Mouse (Mus musculus) midbrain, postnatal 0 days (tissue): Measurements from ENCODE around the gene Gpr141. TPM values are rescaled to one million over a fixed set of nuclear protein-coding genes. Genes with fewer than 3 reads are reported as not detected.

Experiments used
- ATAC-seq: fragments of 200-750 bp; cut with Nextera tagmentation; 2 replicates; pipeline ENCODE4 v1.8.0; 2017; ENCODE audit warnings: moderate number of reproducible peaks, mild to moderate bottlenecking, moderate TSS enrichment, moderate library complexity; ENCODE audit not compliant: low FRiP score
- DNase-seq: peaks from one replicate; pipeline ENCODE4 v3.0.0-alpha.2; 2015; ENCODE audit warnings: low spot score
- H3K27ac ChIP-seq: fragments of 300-500 bp; sonication (generic); 2 replicates; pipeline ENCODE4 v1.5.1; 2014; ENCODE audit warnings: low read depth, mild to moderate bottlenecking, low read length, mixed read lengths
- H3K27me3 ChIP-seq: fragments of 300-500 bp; sonication (generic); 2 replicates; pipeline ENCODE4 v1.6.1; 2014; ENCODE audit warnings: low read length, control low read depth, mixed read lengths; ENCODE audit not compliant: insufficient read depth
- H3K36me3 ChIP-seq: fragments of 300-500 bp; sonication (generic); 2 replicates; pipeline ENCODE4 v1.6.1; 2014; ENCODE audit warnings: low read length, control low read depth, mixed read lengths; ENCODE audit not compliant: insufficient read depth
- H3K4me1 ChIP-seq: fragments of 300-500 bp; sonication (generic); 2 replicates; pipeline ENCODE4 v1.6.1; 2014; ENCODE audit warnings: mild to moderate bottlenecking, control low read depth, antibody characterized with exemption, low read length, mixed read lengths; ENCODE audit not compliant: insufficient read depth
- H3K4me2 ChIP-seq: fragments of 300-500 bp; sonication (generic); 2 replicates; pipeline ENCODE4 v1.6.1; 2014; ENCODE audit warnings: low read depth, mild to moderate bottlenecking, low read length, mixed read lengths; ENCODE audit not compliant: poor library complexity, severe bottlenecking
- H3K4me3 ChIP-seq: fragments of 300-500 bp; sonication (generic); 2 replicates; pipeline ENCODE4 v1.5.1; 2014; ENCODE audit warnings: low read depth, mild to moderate bottlenecking, low read length, moderate library complexity
- H3K9ac ChIP-seq: fragments of 300-500 bp; sonication (generic); replicated peaks from 2 replicates; pipeline ENCODE4 v1.6.1; 2014; ENCODE audit warnings: mild to moderate bottlenecking, low read length, moderate library complexity, mixed read lengths; ENCODE audit not compliant: poor library complexity, severe bottlenecking
- H3K9me3 ChIP-seq: fragments of 300-500 bp; sonication (generic); 2 replicates; pipeline ENCODE4 v1.6.1; 2016; ENCODE audit warnings: low read length, control low read depth
- CTCF ChIP-seq: IDR thresholded peaks from 2 replicates; pipeline ENCODE4 v1.5.1; 2016; ENCODE audit warnings: antibody characterized with exemption, mild to moderate bottlenecking
- WGBS: fragments of 180-500 bp; shearing (Covaris S2); extraction: QIAGEN DNeasy Blood & Tissue Kit; methylation state at CpG from one replicate; pipeline ENCODE4 v1.1.7; 2014; 5-methylcytosine and 5-hydroxymethylcytosine counted together
- polyA plus RNA-seq: library from polyadenylated mRNA; unstranded; fragments of >200 nt; fragmentation: Nextera tagmentation; extraction: Ambion mirVana; gene quantifications from 2 replicates; pipeline ENCODE4 v1.2.1, GENCODE M21; 2015
- total RNA-seq: library from RNA; depleted of rRNA; stranded (reverse); fragments of >200 nt; gene quantifications from 2 replicates; pipeline ENCODE4 v1.2.3, GENCODE M21; 2014

Gene Gpr141
- total and polyA plus RNA-seq, 2 experiments from 2014 or later, result 0.10 to 5.3 TPM

GRCm38 (mm10) chr13:19767202-19767601, 56.9 kb downstream of the Gpr141 start:
- 83% methylated on average over 2 of the region's 2 CpGs for WGBS

DNA sequence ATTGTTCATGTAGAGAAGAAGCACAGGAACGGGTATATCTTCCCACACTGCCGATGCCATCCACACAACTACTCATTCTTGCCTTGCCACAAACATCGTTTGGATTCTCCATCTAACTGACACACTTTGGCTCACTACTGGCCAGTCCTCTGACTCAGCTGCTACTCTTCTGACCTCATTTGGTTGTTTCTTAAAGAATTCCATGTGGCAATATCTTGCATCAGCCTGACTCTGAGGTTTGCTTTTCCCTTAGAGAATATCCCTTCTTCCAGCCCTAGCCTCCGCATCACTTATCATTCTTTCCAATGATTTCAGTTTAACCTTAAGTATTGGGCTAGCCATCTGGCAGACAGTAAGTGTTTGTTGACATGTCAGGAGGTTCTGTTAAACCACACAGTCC, 59.8 kb downstream of the Gpr141 start:
- 93% methylated on average over 4 of the region's 4 CpGs for WGBS
- ATAC-seq (no peak), DNase-seq (no peak)
- H3K36me3 ChIP-seq, result no peaks in the 10 kb centered on the region
- no peak overlapping the region for H3K4me3 ChIP-seq
- TF ChIP-seq CTCF, result no peak
- H3K9me3 ChIP-seq, result no peaks in the 10 kb centered on the region
- no peaks in the 10 kb centered on the region for H3K4me1 ChIP-seq
- no peaks in the 10 kb centered on the region for H3K27me3 ChIP-seq
- no peak overlapping the region for H3K27ac ChIP-seq
- no peak overlapping the region for H3K4me2 ChIP-seq
- no peak overlapping the region for H3K9ac ChIP-seq

More at GRCm38 (mm10) chr13:19767202-19767601, 56.9 kb downstream of the Gpr141 start:
- Histone ChIP-seq H3K27me3 (no peaks in the 10 kb centered on the region), H3K4me3 (no peak overlapping the region), H3K4me2 (no peak overlapping the region), H3K9me3 (no peaks in the 10 kb centered on the region), H3K27ac (no peak overlapping the region), H3K9ac (no peak overlapping the region), H3K4me1 (no peaks in the 10 kb centered on the region), H3K36me3 (no peaks in the 10 kb centered on the region)
- DNase-seq (no peak), ATAC-seq (no peak)
- no peak for TF ChIP-seq CTCF

GRCm38 (mm10) chr13:19763211-19763610, 60.8 kb downstream of the Gpr141 start:
- 90% methylated on average over 1 of the region's 1 CpGs for WGBS

GRCm38 (mm10) chr13:19745741-19746140, 78.3 kb downstream of the Gpr141 start:
- H3K4me1 ChIP-seq, result no peaks in the 10 kb centered on the region
- no peaks in the 10 kb centered on the region for H3K27me3 ChIP-seq
- no peak for TF ChIP-seq CTCF
- H3K4me3 ChIP-seq, result no peak overlapping the region
- DNase-seq, result no peak
- H3K9me3 ChIP-seq, result no peaks in the 10 kb centered on the region
- no peak overlapping the region for H3K4me2 ChIP-seq
- H3K27ac ChIP-seq, result no peak overlapping the region
- no peak overlapping the region for H3K9ac ChIP-seq
- ATAC-seq, result no peak
- H3K36me3 ChIP-seq, result no peaks in the 10 kb centered on the region
- 49% methylated on average over 2 of the region's 2 CpGs for WGBS

More at GRCm38 (mm10) chr13:19763211-19763610, 60.8 kb downstream of the Gpr141 start:
- H3K27me3 ChIP-seq, result no peaks in the 10 kb centered on the region
- ATAC-seq (no peak), DNase-seq (no peak)
- no peaks in the 10 kb centered on the region for H3K4me1 ChIP-seq
- no peak overlapping the region for H3K9ac ChIP-seq
- H3K27ac ChIP-seq, result no peak overlapping the region
- no peaks in the 10 kb centered on the region for H3K36me3 ChIP-seq
- no peak for TF ChIP-seq CTCF
- no peak overlapping the region for H3K4me3 ChIP-seq
- H3K4me2 ChIP-seq, result no peak overlapping the region
- H3K9me3 ChIP-seq, result no peaks in the 10 kb centered on the region

DNA sequence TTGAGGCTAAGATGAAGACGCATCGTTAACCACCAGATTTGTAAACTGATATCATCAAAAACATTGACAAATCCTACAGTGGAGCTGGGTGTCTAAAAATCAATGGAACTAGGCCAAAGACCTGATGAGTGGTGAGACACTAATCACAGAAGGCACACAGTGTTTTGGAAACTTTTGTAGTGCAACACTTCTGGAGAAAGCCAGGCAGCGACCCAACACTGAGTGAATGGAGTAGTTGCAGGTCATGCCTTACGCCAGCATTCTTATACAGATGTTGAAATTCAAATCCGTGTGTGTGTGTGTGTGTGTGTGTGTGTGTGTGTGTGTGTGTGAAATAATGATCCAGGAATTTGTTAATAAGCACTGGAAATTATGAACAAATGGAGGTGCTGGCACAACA, 79.5 kb downstream of the Gpr141 start:
- H3K4me1 ChIP-seq, result no peaks in the 10 kb centered on the region
- no peak overlapping the region for H3K4me3 ChIP-seq
- no peak for ATAC-seq
- H3K27me3 ChIP-seq, result no peaks in the 10 kb centered on the region
- DNase-seq, result no peak
- no peak overlapping the region for H3K4me2 ChIP-seq
- no peak overlapping the region for H3K27ac ChIP-seq
- H3K9me3 ChIP-seq, result no peaks in the 10 kb centered on the region
- 94% methylated on average over 5 of the region's 5 CpGs for WGBS
- no peak overlapping the region for H3K9ac ChIP-seq
- no peaks in the 10 kb centered on the region for H3K36me3 ChIP-seq
- no peak for TF ChIP-seq CTCF

GRCm38 (mm10) chr13:19734597-19734996, 89.5 kb downstream of the Gpr141 start:
- Histone ChIP-seq H3K9me3 (no peaks in the 10 kb centered on the region), H3K27ac (no peak overlapping the region), H3K36me3 (no peaks in the 10 kb centered on the region), H3K9ac (no peak overlapping the region), H3K4me2 (no peak overlapping the region), H3K27me3 (no peaks in the 10 kb centered on the region), H3K4me3 (no peak overlapping the region), H3K4me1 (no peaks in the 10 kb centered on the region)
- ATAC-seq (no peak), DNase-seq (no peak)
- TF ChIP-seq CTCF, result no peak
- WGBS, result 78% methylated on average over 5 of the region's 5 CpGs
